18 mouse cellular contexts compared by ENCODE assay signal in the genomic region with DNA sequence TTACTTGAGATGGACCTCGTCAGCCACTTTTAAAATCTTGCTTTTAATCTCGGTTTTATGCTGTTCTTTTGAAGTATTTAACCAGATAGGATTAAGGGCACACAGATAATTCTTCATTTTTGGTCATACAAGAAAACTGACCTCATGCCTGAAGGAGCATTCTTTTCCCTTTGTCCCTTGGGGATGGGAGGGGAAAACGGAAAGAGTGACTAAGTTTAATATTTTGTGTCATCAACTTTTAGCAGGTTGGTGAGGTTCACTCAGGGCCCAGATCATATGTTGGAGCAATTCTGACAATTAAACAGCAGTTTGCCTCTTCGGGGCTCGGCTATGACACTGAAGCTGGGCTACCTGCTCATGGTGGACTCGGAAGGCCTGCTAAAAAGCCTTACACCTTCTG. TPM values are rescaled to one million over a fixed set of nuclear protein-coding genes. Genes with fewer than 3 reads are reported as not detected.
DNase-seq lines count a peak whose midpoint lies in the region; ATAC-seq and TF ChIP-seq lines count a peak whose summit lies in the region.
"Had no signal": no experiment of that assay in that cellular context is flagged by ENCODE, and none has a peak within 500 bp of the region (broad histone marks: within the 10 kb centered on the region; RNA-seq: fewer than 3 reads in every experiment).

No protein-coding gene starts in this region.

- no peak for TF ChIP-seq CTCF in small intestine, adult 2 months (IDR thresholded peaks at IDR 0.05; ENCODE audit: extremely low read depth, insufficient read length, insufficient replicate concordance, low read depth, low read length)

- DNase-seq in heart, adult 11 months = peak; percentile 88
- DNase-seq in heart, postnatal 14 days = no peak
- peak; percentile 52 to 57 for DNase-seq in heart, postnatal 10 days
- no peak for DNase-seq in kidney, postnatal 4 days
- no peak for DNase-seq in frontal cortex, postnatal 14 days (ENCODE audit: low spot score in 2 of 2)
- DNase-seq: cerebellum, adult 11-12 months; lung, postnatal 14 days had no signal

- peak overlapping the region; percentile 88 for H3K4me3 ChIP-seq in megakaryocyte, embryonic 14.5 days (replicated peaks)
- H3K4me3 ChIP-seq in small intestine, adult 2 months (ENCODE audit: low read depth, low read length) = no peak overlapping the region
- H3K4me3 ChIP-seq: embryonic facial prominence, embryonic 15.5 days; forebrain, embryonic 12.5 days; hindbrain, embryonic 10.5 days; intestine, embryonic 15.5 days; midbrain, embryonic 12.5 days; neural tube, embryonic 12.5 days; stomach, embryonic 15.5 days had no signal

- TF ChIP-seq POLR2A in small intestine, adult 2 months (IDR thresholded peaks at IDR 0.05; ENCODE audit: low read depth, low read length) = no peak

- H3K9me3 ChIP-seq in megakaryocyte, embryonic 14.5 days = no peaks in the 10 kb centered on the region
- H3K9me3 ChIP-seq: embryonic facial prominence, embryonic 15.5 days; forebrain, embryonic 12.5 days; hindbrain, embryonic 10.5 days; intestine, embryonic 15.5 days; midbrain, embryonic 12.5 days; neural tube, embryonic 12.5 days; stomach, embryonic 15.5 days had no signal

- H3K27ac ChIP-seq in small intestine, adult 2 months (ENCODE audit: insufficient read depth, low read depth, low read length) = peak overlapping the region; percentile 55; the same call in 1 of the 2 replicates
- H3K27ac ChIP-seq: embryonic facial prominence, embryonic 15.5 days; forebrain, embryonic 12.5 days; hindbrain, embryonic 10.5 days; intestine, embryonic 15.5 days; kidney, postnatal 0 days; midbrain, embryonic 12.5 days; neural tube, embryonic 12.5 days; stomach, embryonic 15.5 days had no signal

- peaks cover 83% of the 10 kb centered on the region for H3K36me3 ChIP-seq in megakaryocyte, embryonic 14.5 days (replicated peaks; ENCODE audit: low read length)
- H3K36me3 ChIP-seq in small intestine, adult 2 months (ENCODE audit: control insufficient read depth, insufficient read depth, low read length) = no peaks in the 10 kb centered on the region; the same call in 1 of the 2 replicates
- H3K36me3 ChIP-seq: embryonic facial prominence, embryonic 15.5 days; forebrain, embryonic 12.5 days; intestine, embryonic 15.5 days; midbrain, embryonic 12.5 days; neural tube, embryonic 12.5 days; stomach, embryonic 15.5 days had no signal

- no peak for ATAC-seq in megakaryocyte, adult 5-6 weeks (ENCODE audit: poor library complexity, severe bottlenecking)
- ATAC-seq: intestine, embryonic 15.5 days had no signal

- intact Hi-C loops in heart, postnatal 14 days (cut with DNase I) = no loop called here
- intact Hi-C loops in heart, postnatal 10 days (cut with DNase I) = no loop called here

- no peaks in the 10 kb centered on the region for H3K27me3 ChIP-seq in megakaryocyte, embryonic 14.5 days (replicated peaks)
- H3K27me3 ChIP-seq in small intestine, adult 2 months (ENCODE audit: control insufficient read depth, insufficient read depth, low read length) = no peaks in the 10 kb centered on the region
- H3K27me3 ChIP-seq: embryonic facial prominence, embryonic 15.5 days; forebrain, embryonic 12.5 days; intestine, embryonic 15.5 days; midbrain, embryonic 12.5 days; neural tube, embryonic 12.5 days; stomach, embryonic 15.5 days had no signal

- H3K4me1 ChIP-seq in megakaryocyte, embryonic 14.5 days = peaks cover 98% of the 10 kb centered on the region
- H3K4me1 ChIP-seq in small intestine, adult 2 months (ENCODE audit: control insufficient read depth, insufficient read depth, insufficient read length, low read length) = peaks cover 5% of the 10 kb centered on the region; the same call in 1 of the 2 replicates
- H3K4me1 ChIP-seq: intestine, embryonic 15.5 days; midbrain, embryonic 12.5 days; neural tube, embryonic 12.5 days; stomach, embryonic 15.5 days had no signal

- WGBS in small intestine, adult 2 months = 82% methylated on average over 6 of the region's 6 CpGs

RNA-seq across cellular contexts. Expression of gene Wipf1, which starts 60.0 kb away (rescaled TPM):
- total RNA-seq in heart, postnatal 14 days (2021) = 10 to 100 TPM; 18.8 to 19.4 TPM
- 310 and 704 TPM in 2 replicates for polyA plus RNA-seq in megakaryocyte, embryonic 14.5 days (2012; ENCODE audit: insufficient read depth, low replicate concordance)
- total RNA-seq in megakaryocyte, adult 5-6 weeks (2015) = 123 and 139 TPM in 2 replicates
- total RNA-seq in megakaryocyte, adult 5-6 weeks (2017) = 37.4 and 55.2 TPM in 2 replicates
- 10 to 100 TPM; 22.0 to 23.1 TPM for total RNA-seq in heart, postnatal 10 days (2021)
- polyA plus RNA-seq in small intestine, adult 2 months (2012; rRNA removed) = 8.5 and 18.9 TPM in 2 replicates

Comparison
In these comparisons a context has a peak if more than half of its experiments do, and no peak if none do; other contexts are left out.
1. DNase-seq: peak in heart, adult 11 months (single experiment) and heart, postnatal 10 days (2 of 2); none in heart, postnatal 14 days (0 of 2), kidney, postnatal 4 days (0 of 2) and frontal cortex, postnatal 14 days (0 of 2).